Mouse (Mus musculus) urinary bladder, postnatal 4 days (tissue): ENCODE results near the gene Cdc6.
A peak's percentile ranks its signal among the peaks of the same experiment; 100 is the strongest.

Source experiments
- DNase-seq, 2 experiments: peaks; one replicate each; pipeline ENCODE4 v3.0.0; 2021 to 2022; ENCODE audit warnings: low spot score in 2 of 2

Cdc6 gene

DNA sequence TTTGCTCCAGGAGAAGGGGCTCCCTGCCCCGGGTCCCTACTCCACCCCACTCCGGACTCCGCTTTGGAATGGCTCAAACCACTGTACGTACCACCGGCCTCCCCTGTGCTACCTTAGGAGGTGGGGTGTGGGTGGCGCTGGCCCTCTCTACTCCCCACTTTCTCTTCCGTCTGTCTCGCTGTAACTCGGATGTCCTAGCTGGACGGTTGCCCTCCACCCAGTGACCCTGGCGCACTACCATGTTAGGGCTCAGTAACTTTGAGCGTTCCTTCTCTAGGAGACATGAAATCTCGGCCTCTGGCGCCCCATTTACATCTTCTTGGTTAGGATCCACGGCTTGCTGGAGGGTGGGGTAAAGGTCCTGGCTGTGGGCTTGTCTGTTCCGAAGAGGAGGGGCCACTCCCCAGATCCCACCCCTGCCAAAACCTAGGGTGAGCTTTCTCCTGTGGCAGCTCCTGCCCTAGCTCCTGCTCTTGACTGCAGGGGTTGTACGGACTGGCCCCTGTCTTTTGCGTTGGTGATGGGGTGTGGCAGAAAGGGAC lies 53.5 kb downstream of the Cdc6 start:
- peak in 1 of 2 experiments; percentile 35 for DNase-seq

- DNase-seq: no peak
Observed at GRCm38 (mm10) chr11:98961766-98962165, 54.2 kb downstream of the Cdc6 start.

DNA sequence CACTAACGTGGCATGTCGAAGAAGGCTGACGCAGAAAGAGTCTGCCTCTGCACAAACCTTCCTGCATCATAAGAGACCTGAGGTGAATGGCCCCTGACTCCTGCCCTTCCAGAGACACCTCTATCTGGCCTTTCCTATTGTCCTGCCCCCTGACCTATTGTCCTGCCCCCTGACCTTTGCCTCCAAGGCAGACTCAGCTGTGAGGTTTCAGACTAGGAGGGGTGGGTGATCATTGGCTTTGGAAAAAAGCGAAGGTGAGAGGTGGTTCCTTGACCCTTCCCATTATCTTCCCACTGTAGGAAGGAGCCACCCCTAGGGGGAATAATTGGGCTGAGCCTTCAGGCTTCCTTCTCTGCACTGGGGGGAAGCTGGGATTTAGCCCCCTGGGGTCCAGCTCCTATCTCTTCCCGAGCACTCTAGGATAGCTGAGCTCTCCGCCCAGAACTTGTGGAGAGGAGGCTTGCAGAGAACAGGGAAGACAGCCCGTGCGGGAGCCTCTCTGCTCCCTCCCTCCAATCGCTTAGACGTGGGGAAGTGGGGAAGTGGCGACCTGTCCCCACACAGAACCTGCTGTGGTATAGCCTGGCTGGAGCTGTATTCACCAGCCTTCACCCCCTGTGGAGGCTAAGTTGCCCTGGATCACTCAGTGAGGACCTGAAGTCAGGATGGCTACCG lies 55.0 kb downstream of the Cdc6 start:
- DNase-seq: no peak

- peak; percentile 89 to 91 for DNase-seq
Observed at GRCm38 (mm10) chr11:98963191-98964021, 55.8 kb downstream of the Cdc6 start.

DNA sequence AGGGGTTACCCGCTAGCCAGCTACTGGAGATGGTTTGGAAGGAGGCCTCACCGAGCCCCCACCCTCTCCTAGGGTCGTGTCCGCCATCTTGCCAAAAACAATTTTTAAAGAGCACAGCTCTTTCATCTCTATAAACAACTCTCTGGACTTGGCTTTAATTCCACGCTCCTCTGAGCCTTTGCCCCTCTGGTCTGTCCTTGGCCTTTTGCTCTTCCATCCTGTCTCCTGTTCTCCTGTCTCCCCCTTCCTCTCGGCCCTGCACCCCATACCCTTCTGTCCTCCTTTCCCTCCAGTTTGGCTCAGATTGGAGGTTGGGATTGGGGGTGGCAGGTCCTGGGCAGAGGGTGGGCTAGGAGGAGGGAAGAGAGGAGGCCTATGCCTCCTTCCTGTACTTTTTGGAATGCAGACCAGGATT lies 56.6 kb downstream of the Cdc6 start:
- DNase-seq: no peak

DNA sequence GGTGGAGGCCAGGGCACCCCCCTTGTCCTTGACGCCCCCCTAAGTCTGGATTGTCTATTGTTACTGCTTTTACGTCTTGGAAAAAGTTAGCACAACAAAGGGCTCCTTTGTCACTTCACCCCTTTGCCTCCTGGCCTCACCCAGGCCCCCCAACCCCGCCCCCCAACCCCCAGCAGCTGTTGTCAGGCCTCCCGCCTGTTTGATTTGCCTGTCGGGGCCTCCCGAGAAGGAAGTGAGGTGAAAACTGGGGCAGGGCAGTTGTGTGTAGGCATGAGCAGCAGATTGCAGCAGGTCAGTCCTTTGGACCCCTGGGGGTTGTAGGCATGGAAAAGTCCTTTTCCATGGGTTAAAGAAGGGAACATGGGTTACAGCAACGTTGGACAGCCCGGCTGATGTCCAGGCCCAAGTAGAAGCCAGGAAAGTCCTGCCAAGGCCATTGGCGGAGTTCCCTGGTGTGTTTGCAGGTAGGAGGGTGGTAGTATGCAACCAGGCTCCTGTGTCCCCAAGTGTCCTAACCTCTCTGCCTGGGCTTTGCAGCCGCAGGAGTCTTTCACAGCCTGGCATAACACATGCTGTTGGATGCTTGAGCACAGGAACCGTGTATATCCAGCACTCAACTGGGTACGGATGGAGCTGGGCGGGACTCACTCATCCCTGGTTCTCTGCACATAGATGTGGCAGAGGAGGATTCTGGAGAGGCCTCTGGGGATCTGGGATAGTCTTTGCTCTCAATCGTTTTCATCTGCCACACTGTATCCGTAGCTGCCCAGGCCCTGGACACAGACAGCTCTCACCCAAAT lies 57.2 kb downstream of the Cdc6 start:
- DNase-seq: no peak

GRCm38 (mm10) chr11:98965416-98966077 lies 57.9 kb downstream of the Cdc6 start:
- no peak for DNase-seq

GRCm38 (mm10) chr11:98966499-98967141 lies 59.0 kb downstream of the Cdc6 start:
- peak; percentile 75 to 78 for DNase-seq

- DNase-seq: no peak
Observed at GRCm38 (mm10) chr11:98968079-98968478, 60.5 kb downstream of the Cdc6 start.

DNA sequence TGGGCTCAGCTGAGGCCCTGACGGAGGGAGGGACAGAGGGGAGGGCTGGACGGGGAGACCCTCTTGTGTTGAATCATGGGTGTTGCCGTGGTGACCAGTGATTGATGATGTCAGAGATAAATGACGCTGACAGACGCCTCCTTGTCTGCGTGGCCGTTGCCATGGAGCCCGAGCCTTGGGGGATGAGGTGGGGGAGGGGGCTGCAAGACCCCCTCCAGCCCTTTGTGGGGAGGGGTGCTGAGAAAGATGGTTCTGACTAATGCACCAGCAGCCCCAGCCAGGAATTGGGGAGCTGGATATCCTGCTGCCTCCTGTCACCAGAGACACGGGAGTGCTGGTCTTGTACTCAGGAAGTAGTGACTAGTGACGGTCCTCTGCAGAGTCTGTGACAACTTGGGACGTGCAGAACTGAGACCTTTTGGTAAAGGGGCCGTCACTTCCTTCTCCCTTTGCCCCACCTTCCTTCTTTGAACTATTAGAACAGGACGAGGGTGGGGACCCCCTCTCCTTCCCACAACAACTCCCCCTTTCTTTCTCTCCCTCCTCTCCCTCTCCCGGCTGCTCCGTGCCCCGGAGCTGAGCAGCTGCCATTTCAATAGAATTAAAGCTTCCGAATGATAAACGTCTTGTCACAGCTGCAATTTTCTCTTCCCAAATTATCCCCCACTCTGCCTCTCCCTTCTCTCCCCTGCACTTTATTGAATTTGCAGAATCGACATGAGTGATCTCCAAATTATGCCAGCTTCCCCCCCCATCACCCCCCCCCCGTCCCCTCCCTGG lies 61.3 kb downstream of the Cdc6 start:
- DNase-seq: no peak

GRCm38 (mm10) chr11:98969496-98969927 lies 61.9 kb downstream of the Cdc6 start:
- no peak for DNase-seq

- DNase-seq: no peak
Observed at GRCm38 (mm10) chr11:98970191-98970925, 62.8 kb downstream of the Cdc6 start.

DNA sequence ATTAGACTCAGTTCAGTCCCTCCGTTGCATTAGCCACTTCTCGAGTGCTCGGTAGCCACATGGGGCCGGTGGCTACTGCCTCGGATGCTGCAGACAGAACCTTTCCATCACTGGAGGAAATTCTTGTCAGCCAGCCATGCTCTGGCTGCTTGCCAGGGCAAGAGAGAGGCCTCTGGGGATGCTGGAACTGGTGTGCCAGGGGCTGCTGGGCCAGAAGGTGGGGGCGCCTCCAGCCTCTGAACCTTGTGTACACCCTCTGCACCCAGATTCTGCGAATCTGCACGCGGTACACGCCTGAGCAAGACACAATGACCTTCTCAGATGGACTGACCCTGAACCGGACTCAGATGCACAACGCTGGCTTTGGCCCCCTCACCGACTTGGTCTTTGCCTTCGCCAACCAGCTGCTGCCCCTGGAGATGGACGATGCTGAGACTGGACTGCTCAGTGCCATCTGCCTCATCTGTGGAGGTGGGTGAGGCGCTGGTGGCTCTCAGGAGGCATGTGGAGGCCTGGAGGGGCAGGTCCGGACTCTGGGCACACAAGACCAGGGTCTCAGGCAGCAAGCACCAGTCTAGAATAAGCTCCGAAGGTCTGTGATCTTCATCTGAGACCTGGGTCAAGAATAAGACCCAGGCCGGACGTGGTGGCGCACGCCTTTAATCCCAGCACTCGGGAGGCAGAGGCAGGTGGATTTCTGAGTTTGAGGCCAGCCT lies 63.9 kb downstream of the Cdc6 start:
- no peak for DNase-seq

- DNase-seq: peak; percentile 71 to 88
Observed at GRCm38 (mm10) chr11:98972215-98972614, 64.6 kb downstream of the Cdc6 start.

DNA sequence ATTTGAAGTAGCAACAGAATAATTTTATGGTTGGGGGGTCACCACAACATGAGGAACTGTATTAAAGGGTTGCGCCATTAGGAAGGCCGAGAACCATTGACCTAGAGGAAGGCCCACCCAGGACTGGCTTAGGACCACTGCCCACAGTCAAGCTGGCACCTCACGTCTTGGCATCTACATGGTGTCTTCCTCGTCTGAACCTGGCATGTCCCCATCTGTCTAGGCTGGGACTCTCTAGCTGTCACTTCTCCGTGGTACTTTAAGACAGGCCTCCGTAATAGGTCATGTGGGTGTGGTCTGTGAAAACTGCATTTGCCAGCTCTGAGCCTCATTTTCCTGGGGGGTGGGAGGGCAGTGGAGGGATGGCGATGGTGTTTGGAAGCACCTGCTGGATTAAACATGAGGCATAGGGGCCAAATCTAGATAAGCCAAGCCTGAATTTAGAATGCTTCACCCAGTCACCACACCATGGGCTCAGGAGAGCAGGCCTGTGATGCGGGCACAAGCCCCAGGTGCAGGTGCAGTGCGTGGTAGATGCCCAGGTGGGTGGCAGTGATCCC lies 65.3 kb downstream of the Cdc6 start:
- DNase-seq: no peak
